ENCODE assay signal across 23 mouse cellular contexts in genomic region chr14:86599511-86599910, GRCm38 (mm10).
DNase-seq lines count a peak whose midpoint lies in the region; ATAC-seq and TF ChIP-seq lines count a peak whose summit lies in the region.
"Had no signal": no experiment of that assay in that cellular context is flagged by ENCODE, and none has a peak within 500 bp of the region (broad histone marks: within the 10 kb centered on the region; RNA-seq: fewer than 3 reads in every experiment).

No protein-coding gene starts in this region.

- H3K27me3 ChIP-seq in kidney, postnatal 0 days (ENCODE audit: insufficient read depth, low read length) = no peaks in the 10 kb centered on the region
- H3K27me3 ChIP-seq: embryonic facial prominence, embryonic 12.5 days; forebrain, embryonic 12.5 days had no signal

- TF ChIP-seq CTCF in kidney, postnatal 0 days (IDR thresholded peaks at IDR 0.05; ENCODE audit: low read depth) = no peak
- TF ChIP-seq CTCF in brain, embryonic 14.5 days (IDR thresholded peaks at IDR 0.05; ENCODE audit: borderline replicate concordance, extremely low read depth, insufficient read depth, insufficient read length) = no peak

- no peak for ATAC-seq in kidney, postnatal 0 days (replicated peaks; ENCODE audit: low FRiP score, low read depth)
- peak; percentile 53 to 80 for ATAC-seq in hematopoietic stem cell, adult 5-6 weeks (replicated peaks in 1 of 2; ENCODE audit: insufficient read depth in 1 of 2, low FRiP score in 2 of 2, low TSS enrichment in 1 of 2, low read depth in 1 of 2, poor library complexity in 2 of 2, severe bottlenecking in 2 of 2)
- no peak for ATAC-seq in erythroid progenitor cell, adult 5-6 weeks (replicated peaks; ENCODE audit: low FRiP score, poor library complexity, severe bottlenecking)
- ATAC-seq: activated CD4-positive, CD25-positive, alpha-beta regulatory T cell, adult 4 months; forebrain, embryonic 14.5 days; forebrain, embryonic 16.5 days; Patski had no signal

- H3K4me2 ChIP-seq in kidney, postnatal 0 days (ENCODE audit: low read length) = no peak overlapping the region
- H3K4me2 ChIP-seq: embryonic facial prominence, embryonic 12.5 days; forebrain, embryonic 12.5 days had no signal

- no peaks in the 10 kb centered on the region for H3K9me3 ChIP-seq in kidney, postnatal 0 days (replicated peaks; ENCODE audit: low read length)
- H3K9me3 ChIP-seq: embryonic facial prominence, embryonic 10.5 days; embryonic facial prominence, embryonic 12.5 days; forebrain, embryonic 10.5 days had no signal

- H3K4me3 ChIP-seq in kidney, postnatal 0 days (replicated peaks; ENCODE audit: low read depth, low read length) = no peak overlapping the region
- H3K4me3 ChIP-seq: embryonic facial prominence, embryonic 10.5 days; embryonic facial prominence, embryonic 12.5 days; forebrain, embryonic 10.5 days; forebrain, embryonic 12.5 days had no signal

- 25% methylated on average over 3 of the region's 3 CpGs for WGBS in kidney, postnatal 0 days

- TF ChIP-seq POLR2A in brain, embryonic 14.5 days (IDR thresholded peaks at IDR 0.05; ENCODE audit: borderline replicate concordance, extremely low read depth, insufficient read depth, insufficient read length, poor library complexity, severe bottlenecking) = no peak

- no peaks in the 10 kb centered on the region for H3K36me3 ChIP-seq in kidney, postnatal 0 days (ENCODE audit: insufficient read depth, low read length)
- H3K36me3 ChIP-seq: embryonic facial prominence, embryonic 10.5 days; embryonic facial prominence, embryonic 12.5 days; forebrain, embryonic 10.5 days; forebrain, embryonic 12.5 days had no signal

- H3K9ac ChIP-seq in kidney, postnatal 0 days (ENCODE audit: low read depth, low read length) = no peak overlapping the region
- H3K9ac ChIP-seq: embryonic facial prominence, embryonic 12.5 days; forebrain, embryonic 12.5 days had no signal

- H3K27ac ChIP-seq in kidney, postnatal 0 days = no peak overlapping the region
- H3K27ac ChIP-seq: embryonic facial prominence, embryonic 10.5 days; embryonic facial prominence, embryonic 12.5 days; forebrain, embryonic 10.5 days; forebrain, embryonic 12.5 days had no signal

- H3K4me1 ChIP-seq in kidney, postnatal 0 days (replicated peaks; ENCODE audit: insufficient read depth, low read length) = no peaks in the 10 kb centered on the region
- H3K4me1 ChIP-seq: embryonic facial prominence, embryonic 10.5 days; embryonic facial prominence, embryonic 12.5 days; forebrain, embryonic 10.5 days; forebrain, embryonic 12.5 days had no signal

- peak; percentile 47 for DNase-seq in kidney, postnatal 0 days (ENCODE audit: low spot score)
- DNase-seq in kidney, postnatal 10 days = no peak
- peak; percentile 25 for DNase-seq in brain, embryonic 14.5 days (ENCODE audit: low read depth)
- DNase-seq in thymus, postnatal 10 days (ENCODE audit: low spot score in 2 of 2) = no peak
- DNase-seq: adrenal gland, adult 8-10 months; adrenal gland, postnatal 14 days; adrenal gland, postnatal 36 days; cerebellum, adult 11 months; cerebellum, adult 18-20 months; cerebellum, adult 8-10 months; cerebellum, adult 9-11 months; cerebellum, postnatal 14 days; cerebellum, postnatal 36 days had no signal

Comparison
In these comparisons a context has a peak if more than half of its experiments do, and no peak if none do; other contexts are left out.
1. DNase-seq: peak in kidney, postnatal 0 days (single experiment) and brain, embryonic 14.5 days (single experiment); none in kidney, postnatal 10 days (single experiment) and thymus, postnatal 10 days (0 of 2).
2. ATAC-seq: peak in hematopoietic stem cell, adult 5-6 weeks (2 of 2); none in kidney, postnatal 0 days (single experiment) and erythroid progenitor cell, adult 5-6 weeks (single experiment).